Mouse (Mus musculus): ENCODE results near the gene Ptprcap. TPM values are rescaled to one million over a fixed set of nuclear protein-coding genes. Genes with fewer than 3 reads are reported as not detected.
"Not testable (repeated sequence)": the region's sequence is repeated elsewhere in the genome, so short reads cannot be mapped to it uniquely, and the experiment has no call there.

The Ptprcap gene
- total RNA-seq, 1 experiment from 2014 or later = 3.9 TPM

DNA sequence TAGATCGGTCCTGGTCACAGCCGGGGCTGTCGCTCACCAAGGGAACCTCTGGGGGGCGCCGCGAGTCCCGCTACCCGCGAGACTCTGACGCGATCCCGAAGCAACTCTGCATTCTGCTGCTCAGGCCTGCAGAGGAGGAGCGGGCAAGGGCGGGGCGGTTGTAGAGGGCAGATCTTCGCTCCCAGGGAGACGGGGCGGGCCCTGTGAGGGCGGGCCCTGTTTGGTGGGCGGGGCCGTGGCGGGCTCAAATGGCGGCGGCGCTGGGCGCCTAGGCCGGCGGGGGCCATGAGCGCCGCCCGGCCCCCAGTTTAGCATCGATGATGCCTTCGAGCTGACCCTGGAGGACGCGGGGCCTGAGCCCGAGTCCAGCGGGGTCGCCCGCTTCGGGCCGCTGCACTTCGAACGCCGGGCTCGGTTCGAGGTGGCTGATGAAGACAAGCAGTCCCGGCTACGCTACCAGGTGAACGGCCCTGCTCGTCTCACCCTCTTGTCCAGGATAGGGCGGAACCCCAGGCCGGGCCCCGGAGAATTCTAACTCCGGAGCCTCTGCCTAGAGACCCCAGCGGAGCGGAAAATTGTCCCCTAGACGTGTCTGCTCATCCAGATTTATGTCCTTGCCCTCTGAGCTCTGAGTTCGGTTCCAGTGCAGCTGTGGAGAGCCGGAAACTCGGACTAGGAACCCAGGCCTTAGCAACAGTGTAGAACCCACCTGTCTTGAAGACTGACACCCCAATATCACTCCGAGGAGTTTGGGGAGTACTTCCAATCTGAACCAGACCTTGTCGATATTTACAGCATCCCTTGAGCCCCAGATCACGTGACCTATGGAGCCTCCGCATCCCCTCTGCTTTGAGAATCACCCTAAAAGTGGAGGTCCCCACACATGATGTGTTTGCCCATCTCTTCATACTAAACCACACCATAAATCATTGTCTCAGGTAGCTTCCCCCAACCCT lies 27.4 kb upstream of the Ptprcap start, which contains the start of gene Aip:
Aip (minus strand) TSS at position 118 of the 956 bp plus-strand sequence.
- DNase-seq = peak; percentile 98

DNA sequence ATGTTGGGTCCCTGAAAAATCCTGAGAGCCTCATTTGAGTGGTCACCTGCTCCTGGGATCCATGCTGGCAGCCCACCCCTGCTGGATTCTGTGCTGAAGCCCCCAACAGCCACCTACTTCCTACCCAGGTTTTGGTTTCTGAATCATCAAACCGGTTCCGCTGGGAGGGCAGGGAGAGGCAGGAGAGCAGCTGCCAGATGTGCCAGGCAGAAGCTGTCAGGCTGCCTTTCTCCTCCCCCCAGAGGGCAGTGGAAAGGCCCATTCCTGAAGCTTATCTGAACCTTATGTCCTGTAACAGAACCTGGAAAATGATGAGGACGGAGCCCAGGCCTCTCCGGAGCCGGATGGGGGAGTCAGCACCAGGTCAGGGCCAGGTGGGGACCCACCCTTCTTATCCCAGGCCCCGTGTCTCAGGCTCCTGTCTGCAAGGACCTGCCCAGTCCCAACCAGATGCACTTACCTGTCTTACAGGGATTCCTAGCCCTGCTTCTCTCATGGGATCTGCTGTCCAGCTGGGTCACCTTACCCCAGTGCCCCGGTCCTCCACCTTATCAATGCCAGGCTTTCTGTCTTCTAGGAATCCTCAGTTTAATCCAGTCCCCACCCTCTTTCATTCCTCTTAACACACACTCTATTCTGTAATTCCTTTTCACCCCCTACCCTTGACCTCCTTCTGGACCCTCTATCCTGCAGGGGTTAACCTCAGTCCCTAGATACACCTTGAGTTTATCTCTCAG lies 26.5 kb upstream of the Ptprcap start:
- DNase-seq = no peak

DNA sequence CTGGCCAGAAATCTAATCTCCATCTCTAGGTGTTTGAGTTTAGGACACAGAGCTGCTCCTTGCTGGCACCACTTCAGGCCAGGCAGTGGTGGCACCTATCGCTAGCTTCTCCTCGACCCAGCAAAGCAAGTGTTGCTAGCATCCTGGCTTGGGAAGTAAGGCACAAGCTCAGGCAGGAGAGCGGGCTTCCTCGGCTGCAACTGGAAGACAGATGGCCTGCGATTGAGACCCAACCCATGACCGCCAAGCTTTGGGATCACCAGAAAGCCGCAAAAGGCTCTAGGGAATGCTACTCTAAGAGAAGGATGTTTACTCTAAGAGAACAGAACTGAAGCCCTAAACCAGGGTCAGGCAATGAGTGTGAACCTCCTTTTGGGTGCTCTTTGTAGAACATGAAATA lies 23.9 kb upstream of the Ptprcap start:
- DNase-seq = no peak

DNA sequence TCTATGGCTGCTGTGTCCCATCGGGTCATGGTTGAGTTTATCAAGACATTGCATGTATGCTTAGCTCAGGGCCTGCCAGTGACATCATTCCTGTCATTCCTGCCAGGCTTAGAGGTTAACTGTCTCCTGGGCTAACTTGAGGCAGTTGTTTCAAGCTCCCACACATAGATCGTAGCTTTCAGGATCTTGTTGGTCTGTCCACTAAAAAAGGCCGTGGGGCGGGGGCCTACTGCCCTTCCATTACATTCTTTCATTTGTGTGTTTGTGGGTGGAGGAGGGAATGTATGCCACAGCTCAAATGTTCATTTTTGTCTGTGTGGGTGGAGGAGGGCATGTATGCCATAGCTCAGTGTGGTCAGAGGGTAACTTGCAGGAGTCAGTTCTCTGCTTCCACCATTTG lies 23.3 kb upstream of the Ptprcap start:
- DNase-seq = no peak

DNA sequence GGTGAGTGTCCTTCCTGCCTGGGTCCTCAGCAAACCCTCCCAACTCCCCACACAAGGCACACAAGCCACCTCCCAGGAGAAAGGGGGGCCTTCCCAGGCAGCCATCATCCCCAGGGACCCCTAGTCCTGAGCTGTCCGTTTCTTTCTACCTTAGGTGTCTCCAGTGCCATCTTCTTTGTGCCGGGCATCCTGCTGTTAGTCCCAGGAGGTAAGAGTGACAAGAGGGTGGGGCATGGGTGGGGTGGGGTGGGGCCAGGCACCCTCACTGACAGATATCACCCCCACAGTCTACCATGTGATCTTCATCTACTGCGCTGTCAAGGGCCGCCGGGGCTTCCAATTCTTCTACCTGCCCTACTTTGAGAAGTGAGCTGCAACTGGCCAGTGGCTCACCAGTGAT lies 22.3 kb upstream of the Ptprcap start:
- no peak for DNase-seq

DNA sequence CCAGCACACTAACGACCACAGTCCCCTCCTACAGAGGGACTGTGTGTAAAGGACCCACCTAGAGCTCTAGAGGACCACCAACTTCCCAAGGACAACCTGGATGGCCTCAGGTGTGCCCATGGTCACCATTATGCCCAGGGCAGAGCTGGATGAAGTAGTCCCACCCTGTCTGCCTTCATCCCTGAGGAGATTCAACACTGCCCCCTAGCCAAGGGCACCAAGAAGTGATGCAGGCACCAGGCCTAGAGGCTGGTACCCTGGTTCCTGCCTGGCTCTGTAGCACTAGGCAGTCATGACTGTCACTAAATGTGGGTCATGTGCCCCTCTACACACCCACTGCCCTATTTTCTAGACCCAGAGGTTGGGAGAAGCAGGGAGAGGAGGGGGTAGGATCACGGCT lies 21.6 kb upstream of the Ptprcap start:
- no peak for DNase-seq

DNA sequence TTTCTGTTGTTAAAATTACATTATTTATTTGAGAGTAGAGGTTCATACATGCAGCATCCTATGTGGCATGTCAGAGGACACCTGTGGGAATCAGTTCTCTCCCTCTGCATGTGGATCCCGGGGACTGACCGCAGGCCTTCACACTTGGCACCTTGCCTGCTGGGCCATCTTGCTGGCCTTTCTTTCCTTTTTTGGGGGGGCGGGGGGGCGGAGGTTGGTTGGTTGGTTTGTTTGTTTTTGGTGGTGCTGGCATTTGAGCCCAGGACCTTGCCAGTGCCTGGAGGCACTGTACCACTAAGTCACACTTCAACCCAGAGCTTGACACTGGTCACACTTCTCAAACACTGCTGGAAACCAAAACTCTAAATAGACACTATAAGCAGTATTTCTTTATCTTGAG lies 19.1 kb upstream of the Ptprcap start:
- no peak for DNase-seq

DNA sequence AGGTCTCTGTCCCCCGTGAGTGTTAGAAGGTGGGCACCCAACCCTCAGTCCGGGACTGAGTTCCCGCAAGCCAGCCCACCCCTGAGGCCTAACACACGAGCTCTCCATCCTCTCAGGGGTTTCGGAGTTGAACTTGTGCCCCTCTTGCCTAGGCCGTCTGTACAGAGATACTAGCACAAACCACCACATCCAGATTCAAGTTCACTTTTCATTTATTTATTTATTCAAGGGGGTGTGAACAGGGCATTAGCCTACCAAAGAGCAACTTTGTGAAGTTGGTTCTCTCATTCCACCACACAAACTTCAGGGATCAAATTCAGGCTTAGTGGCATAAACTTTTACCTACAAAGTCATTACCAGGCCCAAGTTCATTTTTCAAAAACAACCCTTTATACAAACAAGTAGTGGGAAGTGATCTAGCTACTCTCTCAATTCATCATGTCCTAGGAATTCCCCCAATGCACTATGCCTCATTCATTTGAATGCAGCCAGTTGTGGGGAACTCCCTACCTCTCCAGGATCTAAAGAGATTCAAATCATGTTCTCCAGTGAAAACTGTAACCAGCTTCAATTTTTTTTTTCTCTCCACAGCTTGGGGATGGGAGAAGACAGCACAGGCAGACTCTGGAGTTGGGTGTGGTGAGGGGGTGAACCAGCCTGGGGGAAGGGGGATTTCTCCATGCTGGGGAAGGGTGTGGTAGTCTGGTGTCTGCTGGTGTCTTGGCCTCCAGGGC lies 18.0 kb upstream of the Ptprcap start:
- not testable (repeated sequence) for DNase-seq

DNA sequence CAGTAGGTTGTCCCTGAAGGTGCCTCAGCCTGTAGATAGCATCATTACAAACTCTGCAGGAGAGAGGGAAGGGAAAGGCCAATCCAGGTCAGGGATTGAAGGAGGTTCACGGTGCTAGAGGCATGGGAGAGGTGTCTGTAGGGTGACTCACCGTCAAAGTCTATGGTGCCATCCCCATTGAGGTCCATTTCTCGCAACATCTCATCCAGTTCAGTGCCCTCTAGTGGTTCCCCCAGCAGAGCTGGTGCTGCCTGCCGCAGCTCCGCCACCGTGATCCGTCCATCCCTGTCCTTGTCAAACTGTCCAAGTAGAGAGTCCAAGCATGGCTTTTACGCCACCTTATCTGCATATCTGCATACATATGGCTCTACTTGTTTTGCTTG lies 17.4 kb upstream of the Ptprcap start:
- DNase-seq = not testable (repeated sequence)

DNA sequence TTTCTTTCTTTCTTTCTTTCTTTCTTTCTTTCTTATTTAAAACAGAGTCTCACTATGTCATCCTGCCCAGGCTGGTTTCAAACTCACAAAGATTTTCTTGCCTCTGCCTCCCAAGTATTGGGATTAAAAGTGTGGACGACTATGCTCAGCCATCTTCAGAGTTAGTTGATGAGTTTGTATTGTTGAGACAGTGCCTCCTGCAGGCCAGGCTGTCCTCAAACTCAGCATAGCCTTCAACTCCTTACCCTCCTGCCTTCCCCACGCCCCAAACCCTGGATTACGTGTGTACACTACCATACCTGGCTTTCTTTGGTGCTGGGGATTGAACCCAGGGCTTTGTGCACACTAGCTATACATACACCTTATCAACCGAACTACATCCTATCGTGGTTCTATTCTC lies 16.9 kb upstream of the Ptprcap start:
- DNase-seq = no peak

DNA sequence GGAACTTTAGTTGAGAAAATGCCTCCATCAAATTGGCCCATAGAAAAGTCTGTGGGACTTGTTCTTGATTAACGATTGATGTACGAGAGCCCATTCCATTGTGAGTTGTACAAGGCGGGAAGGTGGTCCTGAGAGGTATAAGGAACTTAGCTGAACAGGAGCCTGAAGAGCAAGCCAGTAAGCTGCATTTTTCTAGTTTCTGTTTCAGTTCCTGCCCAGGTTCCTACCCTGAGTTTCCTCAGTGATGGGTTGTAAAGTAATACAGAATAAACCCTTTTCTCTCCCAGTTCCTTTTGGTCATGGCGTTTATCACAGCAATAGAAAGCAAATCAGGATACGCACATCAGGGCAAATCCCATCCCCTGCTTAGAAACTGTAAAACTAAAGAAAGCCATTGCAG lies 15.5 kb upstream of the Ptprcap start:
- no peak for DNase-seq

DNA sequence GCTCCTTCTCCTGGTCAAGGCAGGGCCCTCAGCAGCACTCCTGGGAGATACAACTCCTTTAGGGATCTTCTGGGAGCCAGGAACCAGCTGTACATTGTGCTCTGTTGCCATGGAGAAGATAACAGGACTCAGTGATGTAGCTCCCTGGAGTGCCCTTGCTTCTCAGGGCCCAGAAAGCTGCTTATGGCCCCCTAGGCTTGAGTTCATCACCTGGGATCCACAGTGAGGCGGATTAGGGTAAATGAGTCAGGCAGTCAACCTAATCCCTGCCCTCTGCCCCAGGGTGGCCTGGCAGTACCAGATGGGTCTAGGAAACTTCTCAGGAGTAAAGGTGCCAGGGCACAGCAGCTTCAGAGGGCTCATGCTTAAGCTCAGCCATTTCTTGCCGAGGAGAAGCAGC lies 14.0 kb upstream of the Ptprcap start, which contains the start of gene Gpr152:
Gpr152 (plus strand) TSS at position 342 of the 400 bp plus-strand sequence.
- DNase-seq = no peak

DNA sequence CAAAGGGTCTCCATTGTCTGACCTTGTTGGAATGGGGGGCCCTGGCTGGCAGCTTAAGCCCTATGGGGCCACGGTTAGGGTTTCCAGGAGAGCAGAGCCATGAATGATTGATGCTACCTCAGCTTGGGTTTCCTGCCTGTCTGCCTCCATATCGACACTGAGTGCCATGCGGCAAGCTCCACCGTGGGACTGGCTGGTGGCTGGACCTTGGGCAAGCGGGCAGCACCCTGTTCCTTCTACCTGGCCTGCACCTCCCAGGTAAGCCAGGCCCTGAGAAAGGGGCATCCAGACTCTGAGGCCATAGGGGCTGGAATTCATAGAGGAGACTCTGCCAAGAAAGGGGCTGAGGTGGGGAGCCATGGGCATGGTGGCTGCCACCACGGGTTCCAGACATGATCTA lies 13.3 kb upstream of the Ptprcap start:
- no peak for DNase-seq

DNA sequence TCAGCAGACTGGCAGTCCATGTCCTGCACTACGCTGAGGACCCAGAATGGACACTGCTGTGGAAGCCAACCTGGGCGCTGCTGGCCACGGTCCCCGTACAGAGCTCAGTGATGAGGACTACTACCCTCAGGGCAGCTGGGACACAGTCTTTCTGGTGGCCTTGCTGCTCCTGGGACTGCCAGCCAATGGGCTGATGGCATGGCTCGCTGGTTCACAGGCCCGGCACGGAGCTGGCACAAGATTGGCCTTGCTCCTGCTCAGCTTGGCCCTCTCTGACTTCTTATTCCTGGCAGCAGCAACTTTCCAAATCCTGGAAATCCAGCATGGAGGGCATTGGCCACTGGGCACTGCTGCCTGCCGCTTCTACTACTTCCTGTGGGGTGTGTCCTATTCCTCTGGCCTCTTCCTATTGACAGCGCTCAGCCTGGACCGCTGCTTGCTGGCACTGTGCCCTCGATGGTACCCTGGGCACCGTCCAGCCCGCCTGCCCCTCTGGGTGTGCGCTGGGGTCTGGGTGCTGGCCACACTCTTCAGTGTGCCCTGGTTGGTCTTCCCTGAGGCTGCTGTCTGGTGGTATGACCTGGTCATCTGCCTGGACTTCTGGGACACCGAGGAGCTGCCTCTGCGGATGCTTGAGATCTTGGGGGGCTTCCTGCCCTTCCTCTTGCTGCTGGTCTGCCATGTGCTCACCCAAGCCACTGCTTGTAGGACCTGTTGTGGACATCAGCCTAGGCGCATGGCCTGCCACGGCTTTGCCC lies 10.8 kb upstream of the Ptprcap start:
- DNase-seq = no peak

DNA sequence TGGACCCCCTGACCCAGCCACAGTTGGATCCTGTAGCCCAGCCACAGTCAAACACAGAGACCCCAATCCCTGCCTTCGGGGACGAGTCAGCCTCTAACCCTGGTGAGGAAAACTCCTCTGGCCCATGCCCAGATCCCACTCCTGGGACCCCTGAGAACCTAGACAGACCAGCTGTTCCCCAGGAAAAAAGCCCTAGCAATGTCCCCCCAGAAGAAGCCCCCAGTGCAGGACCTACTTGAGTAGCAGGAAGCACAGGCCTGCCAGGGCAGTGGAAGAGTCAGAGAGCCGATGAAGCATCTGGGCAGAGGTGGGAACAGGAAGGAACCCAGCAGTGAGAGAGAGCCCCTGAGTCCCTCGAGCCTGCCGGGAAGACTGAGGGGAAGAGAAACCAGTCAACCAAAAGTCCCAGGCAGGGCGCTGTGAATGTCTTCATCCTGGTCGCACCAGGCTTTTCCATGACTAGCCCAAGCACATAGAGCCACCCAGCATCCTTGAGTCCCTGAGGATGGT lies 9.6 kb upstream of the Ptprcap start, which contains the start of gene Cabp4:
Cabp4 (minus strand) TSS at position 275 of the 510 bp plus-strand sequence.
- no peak for DNase-seq

DNA sequence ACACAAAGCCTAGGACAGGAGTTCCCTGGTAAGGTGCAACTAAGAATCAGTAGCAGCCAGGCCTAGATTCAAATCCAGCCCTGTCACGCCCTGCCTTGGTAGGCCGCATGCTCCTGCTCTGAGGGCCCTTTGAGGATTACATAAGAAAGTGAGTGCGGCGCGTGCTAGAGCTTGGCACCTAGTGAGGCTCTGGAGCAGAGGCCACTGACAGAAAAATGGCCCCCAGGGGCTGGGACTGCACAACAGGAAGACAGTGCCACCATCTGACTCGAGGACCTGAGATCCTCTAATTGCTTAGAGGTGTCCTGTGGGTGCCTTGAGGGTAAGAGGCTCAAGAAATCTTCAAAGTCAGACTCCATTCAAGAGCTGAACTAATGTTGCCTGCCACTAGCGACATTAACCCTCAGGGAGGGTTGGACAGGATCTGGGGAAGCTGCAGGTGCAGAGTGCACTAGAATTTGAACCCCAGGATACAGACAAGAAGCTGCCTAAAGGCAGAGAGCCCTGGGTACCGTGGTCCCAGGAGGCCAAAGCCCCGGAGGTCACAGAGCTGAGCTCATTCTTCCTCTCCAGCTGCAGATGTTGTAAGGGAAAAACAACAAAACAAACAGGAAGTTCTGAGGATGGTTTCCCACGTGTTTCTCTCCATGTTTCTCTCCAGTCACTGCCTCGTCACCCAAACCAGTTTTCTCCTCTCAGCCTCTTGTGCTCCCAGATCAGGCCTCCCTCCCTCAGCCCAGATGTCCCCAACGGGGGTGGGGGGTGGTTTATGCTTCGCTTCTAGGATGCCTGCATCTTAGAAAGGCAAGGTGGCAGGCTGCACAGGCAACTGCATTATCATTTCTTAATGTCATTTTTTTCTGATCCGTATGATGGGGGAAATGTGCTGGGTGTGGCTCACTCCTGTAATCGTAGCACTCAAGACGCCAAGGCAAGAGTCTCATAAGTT lies 8.6 kb upstream of the Ptprcap start:
- no peak for DNase-seq

DNA sequence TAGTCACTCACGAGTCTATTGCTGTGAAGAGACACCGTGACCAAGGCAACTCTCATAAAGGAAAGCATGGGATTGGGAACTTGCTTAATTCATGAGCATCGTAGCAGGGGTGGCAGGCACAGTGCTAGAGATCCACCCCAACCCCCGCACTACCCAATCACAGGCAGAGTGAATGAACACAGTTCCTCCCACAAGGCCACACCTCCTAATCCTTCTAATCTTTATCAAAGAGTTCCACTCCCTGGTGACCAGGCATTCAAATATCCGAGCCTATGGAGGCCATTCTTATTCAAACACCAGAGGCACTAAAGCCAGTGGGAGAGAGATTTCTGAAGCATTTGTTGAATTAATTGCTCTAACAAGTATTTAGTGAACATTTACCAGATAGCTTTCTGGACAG lies 7.5 kb upstream of the Ptprcap start:
- DNase-seq = no peak

DNA sequence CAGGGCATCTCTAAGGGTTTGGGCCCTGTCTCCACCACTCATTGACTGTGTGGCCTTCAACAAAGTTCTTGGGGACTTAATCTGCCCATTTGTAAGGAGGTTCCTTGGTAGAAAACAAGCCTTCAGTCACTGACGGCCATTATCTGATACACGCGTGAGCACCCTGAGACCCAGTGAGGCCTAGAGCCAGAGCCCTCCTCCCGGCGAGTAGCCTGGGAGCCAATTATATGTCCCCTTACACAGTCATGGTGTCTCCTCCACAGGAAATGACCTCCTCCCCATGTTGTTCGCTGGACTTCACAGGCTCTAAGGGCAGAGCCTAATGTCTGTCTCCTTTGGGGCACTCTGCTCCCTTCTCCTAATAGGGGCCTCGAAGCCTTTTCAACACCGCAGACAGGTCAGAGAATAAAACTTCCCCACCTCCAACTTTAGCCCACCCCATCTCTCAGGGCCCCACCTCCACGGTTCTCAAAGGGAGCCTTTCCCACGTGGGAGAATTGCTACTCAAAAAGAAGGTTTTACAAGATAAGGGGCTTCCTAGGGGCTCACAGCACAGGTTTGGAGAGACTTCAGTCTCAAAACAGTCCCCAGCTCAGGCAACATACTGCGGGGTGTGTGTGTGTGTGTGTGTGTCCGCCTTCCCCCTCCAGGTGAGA lies 6.9 kb upstream of the Ptprcap start:
- no peak for DNase-seq

DNA sequence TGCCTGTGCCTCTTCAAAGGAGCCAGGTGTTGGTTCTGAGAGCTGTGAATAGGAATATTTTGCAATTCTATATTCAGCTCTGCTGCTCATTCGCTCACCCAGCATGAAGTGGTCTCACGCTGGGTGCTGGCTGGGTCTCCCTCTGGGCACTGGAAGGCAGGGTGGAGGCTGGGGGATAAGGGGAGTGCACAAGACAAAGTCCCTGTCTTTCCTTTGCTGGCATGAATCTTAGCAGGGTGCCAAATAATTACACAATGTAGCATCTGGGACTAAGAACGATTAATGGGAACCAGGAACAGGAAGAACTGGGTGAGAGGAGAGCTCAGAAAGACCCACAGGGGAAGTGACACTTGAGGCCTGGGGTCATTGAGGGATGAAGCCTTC lies 6.4 kb upstream of the Ptprcap start:
- no peak for DNase-seq
